Mouse (Mus musculus) heart, adult 2 months (tissue): ENCODE results near the gene Zc3h7a.

Experiments used
- CTCF ChIP-seq: fragments of 200-600 bp; IDR thresholded peaks from 2 replicates; pipeline ENCODE4 v1.8.1; 2022; ENCODE audit warnings: antibody characterized with exemption, mild to moderate bottlenecking, moderate library complexity
- POLR2A ChIP-seq: fragments of 200-500 bp; IDR thresholded peaks from 2 replicates; pipeline ENCODE4 v1.6.1; 2011; ENCODE audit warnings: mild to moderate bottlenecking, low read depth, low read length, control low read depth; ENCODE audit not compliant: insufficient read depth

DNA sequence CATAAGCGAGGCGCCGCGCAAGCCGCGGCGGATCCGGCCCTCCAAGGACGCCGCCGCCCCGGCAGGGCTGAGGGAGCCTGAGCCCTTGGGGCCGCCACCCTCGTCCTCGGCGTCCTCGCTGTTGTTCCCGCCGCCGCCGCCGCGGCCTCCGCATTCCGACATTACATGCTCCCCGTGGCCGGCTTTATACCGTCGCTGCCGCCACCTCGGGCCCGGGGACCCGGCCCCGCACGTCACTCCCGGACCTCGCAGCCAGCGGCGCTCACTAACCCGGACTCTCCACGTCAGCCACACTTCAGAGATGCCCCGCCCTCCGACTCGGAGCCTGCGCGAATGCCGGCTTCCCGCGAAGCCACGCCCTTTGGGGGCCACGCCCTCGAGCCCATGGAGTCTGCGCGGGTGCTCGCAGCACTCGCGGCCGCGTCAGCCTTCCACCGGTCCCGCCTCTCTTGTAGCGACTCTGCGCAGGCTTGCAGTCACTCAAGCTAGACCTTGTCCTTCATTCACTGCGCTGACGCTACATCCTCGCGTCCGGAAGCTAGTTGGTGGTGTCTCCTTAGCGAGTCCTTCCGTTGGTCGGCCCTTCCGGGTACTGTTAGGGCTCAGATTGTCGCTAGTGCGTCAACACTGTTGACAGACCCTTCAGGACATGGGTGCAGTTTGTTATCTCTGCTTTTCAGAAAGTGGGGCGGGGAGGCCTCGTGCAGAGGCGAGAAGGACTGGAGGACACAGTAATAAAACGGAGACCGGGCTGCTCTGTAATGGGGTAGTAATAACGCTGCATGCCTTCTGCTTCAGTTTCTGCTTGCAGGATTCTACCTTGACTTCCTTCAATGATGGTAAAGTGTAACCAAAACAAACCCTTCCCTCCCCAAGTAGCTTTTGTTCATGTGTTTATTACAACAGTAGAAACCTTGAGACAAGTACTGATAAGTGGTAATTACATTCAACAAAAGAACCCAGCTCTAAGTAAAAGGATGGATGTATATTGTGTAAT is 41.5 kb downstream of the Zc3h7a start, which contains the start of gene Txndc11:
- TF ChIP-seq POLR2A (peak; percentile 95), CTCF (peak; percentile 29)
